Mouse (Mus musculus): ENCODE data around the gene Clk1. TPM values are rescaled to one million over a fixed set of nuclear protein-coding genes. Genes with fewer than 3 reads are reported as not detected.
A peak's percentile ranks its signal among the peaks of the same experiment; 100 is the strongest.

The Clk1 gene
- polyA plus RNA-seq, 1 experiment = 204 TPM

- TF ChIP-seq CTCF (IDR thresholded peaks at IDR 0.05; ENCODE audit: borderline replicate concordance, extremely low read depth, insufficient read depth, insufficient read length) (no peak), POLR2A (IDR thresholded peaks at IDR 0.05; ENCODE audit: borderline replicate concordance, extremely low read depth, insufficient read depth, insufficient read length, poor library complexity, severe bottlenecking) (no peak)
- DNase-seq (ENCODE audit: low read depth) = no peak
Measured at GRCm38 (mm10) chr1:58403745-58404144, 20.1 kb downstream of the Clk1 start.

- no peak for DNase-seq (ENCODE audit: low read depth)
- TF ChIP-seq CTCF (IDR thresholded peaks at IDR 0.05; ENCODE audit: borderline replicate concordance, extremely low read depth, insufficient read depth, insufficient read length) = no peak
- no peak for TF ChIP-seq POLR2A (IDR thresholded peaks at IDR 0.05; ENCODE audit: borderline replicate concordance, extremely low read depth, insufficient read depth, insufficient read length, poor library complexity, severe bottlenecking)
Measured at GRCm38 (mm10) chr1:58401396-58401795, 22.5 kb downstream of the Clk1 start.

- DNase-seq (ENCODE audit: low read depth) = no peak
- TF ChIP-seq CTCF (IDR thresholded peaks at IDR 0.05; ENCODE audit: borderline replicate concordance, extremely low read depth, insufficient read depth, insufficient read length) (no peak), POLR2A (IDR thresholded peaks at IDR 0.05; ENCODE audit: borderline replicate concordance, extremely low read depth, insufficient read depth, insufficient read length, poor library complexity, severe bottlenecking) (no peak)
Measured at GRCm38 (mm10) chr1:58397731-58398130, 26.1 kb downstream of the Clk1 start.

- DNase-seq (ENCODE audit: low read depth) = no peak
- TF ChIP-seq CTCF (IDR thresholded peaks at IDR 0.05; ENCODE audit: borderline replicate concordance, extremely low read depth, insufficient read depth, insufficient read length) (no peak), POLR2A (IDR thresholded peaks at IDR 0.05; ENCODE audit: borderline replicate concordance, extremely low read depth, insufficient read depth, insufficient read length, poor library complexity, severe bottlenecking) (no peak)
Measured at GRCm38 (mm10) chr1:58396179-58396578, 27.7 kb downstream of the Clk1 start.

- no peak for DNase-seq (ENCODE audit: low read depth)
- TF ChIP-seq CTCF (IDR thresholded peaks at IDR 0.05; ENCODE audit: borderline replicate concordance, extremely low read depth, insufficient read depth, insufficient read length) (no peak), POLR2A (IDR thresholded peaks at IDR 0.05; ENCODE audit: borderline replicate concordance, extremely low read depth, insufficient read depth, insufficient read length, poor library complexity, severe bottlenecking) (no peak)
Measured at GRCm38 (mm10) chr1:58395341-58395740, 28.5 kb downstream of the Clk1 start.

- no peak for TF ChIP-seq CTCF (IDR thresholded peaks at IDR 0.05; ENCODE audit: borderline replicate concordance, extremely low read depth, insufficient read depth, insufficient read length)
- DNase-seq (ENCODE audit: low read depth) = peak; percentile 50
Measured at GRCm38 (mm10) chr1:58393284-58394195, 30.3 kb downstream of the Clk1 start.

GRCm38 (mm10) chr1:58392652-58393283, 31.1 kb downstream of the Clk1 start, which contains the start of gene Bzw1:
TSS of gene Bzw1 (plus strand) at chr1:58392898.
- TF ChIP-seq CTCF (IDR thresholded peaks at IDR 0.05; ENCODE audit: borderline replicate concordance, extremely low read depth, insufficient read depth, insufficient read length) = no peak
- peak; percentile 87; the same call in 1 of the 2 replicates for TF ChIP-seq POLR2A (IDR thresholded peaks at IDR 0.05; ENCODE audit: borderline replicate concordance, extremely low read depth, insufficient read depth, insufficient read length, poor library complexity, severe bottlenecking)
- DNase-seq (ENCODE audit: low read depth) = peak; percentile 98

GRCm38 (mm10) chr1:58392268-58392651, 31.6 kb downstream of the Clk1 start:
- no peak for DNase-seq (ENCODE audit: low read depth)

GRCm38 (mm10) chr1:58391421-58392267, 32.2 kb downstream of the Clk1 start:
- TF ChIP-seq POLR2A (IDR thresholded peaks at IDR 0.05; ENCODE audit: borderline replicate concordance, extremely low read depth, insufficient read depth, insufficient read length, poor library complexity, severe bottlenecking) (no peak), CTCF (IDR thresholded peaks at IDR 0.05; ENCODE audit: borderline replicate concordance, extremely low read depth, insufficient read depth, insufficient read length) (no peak)
- DNase-seq (ENCODE audit: low read depth) = no peak

More at GRCm38 (mm10) chr1:58392268-58392651, 31.6 kb downstream of the Clk1 start:
- no peak for TF ChIP-seq CTCF (IDR thresholded peaks at IDR 0.05; ENCODE audit: borderline replicate concordance, extremely low read depth, insufficient read depth, insufficient read length)
- TF ChIP-seq POLR2A (IDR thresholded peaks at IDR 0.05; ENCODE audit: borderline replicate concordance, extremely low read depth, insufficient read depth, insufficient read length, poor library complexity, severe bottlenecking) = no peak

GRCm38 (mm10) chr1:58382586-58383281, 41.1 kb downstream of the Clk1 start:
- no peak for TF ChIP-seq CTCF (IDR thresholded peaks at IDR 0.05; ENCODE audit: borderline replicate concordance, extremely low read depth, insufficient read depth, insufficient read length)
- TF ChIP-seq POLR2A (IDR thresholded peaks at IDR 0.05; ENCODE audit: borderline replicate concordance, extremely low read depth, insufficient read depth, insufficient read length, poor library complexity, severe bottlenecking) = no peak
- no peak for DNase-seq (ENCODE audit: low read depth)

All from brain, embryonic 14.5 days (tissue).